Mouse (Mus musculus) megakaryocyte, adult 5-6 weeks (primary cell): ENCODE measurements around the gene Tm9sf4. TPM values are rescaled to one million over a fixed set of nuclear protein-coding genes. Genes with fewer than 3 reads are reported as not detected.

Experiments
- ATAC-seq: 2 replicates; pipeline ENCODE4 v1.8.0; 2016; ENCODE audit warnings: mild to moderate bottlenecking, inconsistent platforms; ENCODE audit not compliant: poor library complexity, severe bottlenecking
- total RNA-seq, 2 experiments: library from RNA; stranded (forward) in 1 of 2; stranded (reverse) in 1 of 2; fragments of 153-499, 151-499 nt in 1 of 2; fragments of 221-1000, 200-1000 nt in 1 of 2; gene quantifications; 2 replicates each; pipeline versions ENCODE4 v1.2.3 to v1.2.4; 2015 to 2017

The Tm9sf4 gene
- total RNA-seq (2015) (50.1 and 56.9 TPM in 2 replicates), total RNA-seq (2017) (78.7 and 85.5 TPM in 2 replicates)

DNA sequence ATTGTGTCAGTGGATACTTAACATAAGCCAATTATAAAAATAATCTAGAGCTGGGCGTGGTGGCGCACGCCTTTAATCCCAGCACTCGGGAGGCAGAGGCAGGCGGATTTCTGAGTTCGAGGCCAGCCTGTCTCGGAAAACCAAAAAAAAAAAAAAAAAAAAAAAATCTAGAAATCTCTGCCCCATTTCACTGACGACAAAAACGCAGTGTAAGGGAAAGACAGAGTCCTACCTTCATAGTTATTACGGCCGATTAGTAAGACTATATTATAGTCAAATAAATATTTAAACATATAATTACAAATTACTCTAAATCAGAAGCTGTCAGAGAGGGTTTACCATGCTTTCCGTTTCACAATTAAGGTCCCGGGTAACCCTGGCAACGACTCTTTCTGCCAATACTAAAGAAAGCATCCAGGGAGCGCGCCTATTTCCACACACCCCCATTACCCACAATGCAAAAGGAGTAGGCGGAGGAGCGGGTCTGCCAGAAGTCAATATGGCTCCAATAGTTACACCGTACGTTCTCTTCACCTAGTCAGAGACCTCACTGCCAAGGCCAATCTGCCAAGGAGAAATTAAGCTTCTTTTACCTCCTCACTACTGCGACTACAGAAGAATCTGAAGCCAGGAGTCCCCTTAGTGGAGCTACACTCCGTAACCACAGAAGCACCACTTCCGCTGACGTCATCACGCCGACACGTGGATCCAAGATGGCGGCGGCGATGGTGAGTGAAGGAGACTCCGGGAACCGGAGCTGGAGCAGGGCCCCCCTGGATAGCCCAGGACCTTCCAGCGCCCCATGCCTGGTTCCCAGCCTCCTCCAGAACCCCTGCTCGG, at the start of gene Tm9sf4:
Gene Tm9sf4 (plus strand): TSS at position 460 of the 840 bp plus-strand sequence.
- peak; percentile 87 for ATAC-seq

DNA sequence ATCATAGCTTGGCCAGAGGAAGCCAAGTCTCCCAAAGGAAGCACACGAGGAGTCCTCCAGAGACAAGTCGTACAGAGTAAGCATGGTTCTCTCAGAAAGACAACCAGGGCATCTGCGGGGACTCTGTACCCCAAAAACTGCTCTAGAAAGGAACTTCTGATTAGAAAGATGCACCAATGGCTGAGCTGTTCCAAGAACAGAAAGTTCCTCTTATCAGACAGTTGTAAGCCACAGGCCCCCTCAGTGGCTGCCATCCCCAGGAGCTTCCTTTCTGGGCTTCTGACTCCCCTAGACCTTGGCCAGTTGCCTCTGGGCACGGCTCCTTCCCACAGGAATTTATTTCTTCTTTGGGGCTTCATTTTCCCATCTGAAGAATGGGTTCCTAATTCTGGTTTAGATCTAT, 45.4 kb upstream of the Tm9sf4 start:
- ATAC-seq: peak; percentile 17; the same call in 1 of the 2 replicates

DNA sequence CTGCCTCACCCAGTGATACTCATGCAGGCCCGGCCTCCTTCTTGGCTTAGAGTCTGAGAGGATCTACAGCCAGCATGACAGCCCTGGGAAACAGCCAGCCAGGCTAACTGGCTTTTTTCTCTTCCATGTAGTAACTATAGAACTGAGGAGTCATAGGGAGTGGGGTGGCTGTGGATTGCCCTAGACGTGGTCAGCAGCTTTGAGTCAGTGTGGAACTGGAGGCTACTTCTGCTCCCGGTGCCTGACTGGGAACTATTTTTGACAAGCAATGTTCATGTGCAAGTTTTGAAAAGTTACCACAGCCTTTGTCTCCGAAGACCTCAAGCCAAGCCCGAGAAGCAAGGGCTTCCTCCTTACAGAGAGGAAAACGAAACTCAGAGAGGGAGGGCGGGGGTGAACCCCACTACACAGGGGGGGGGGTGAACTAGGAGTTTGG, 44.0 kb upstream of the Tm9sf4 start:
- peak; percentile 66 for ATAC-seq

DNA sequence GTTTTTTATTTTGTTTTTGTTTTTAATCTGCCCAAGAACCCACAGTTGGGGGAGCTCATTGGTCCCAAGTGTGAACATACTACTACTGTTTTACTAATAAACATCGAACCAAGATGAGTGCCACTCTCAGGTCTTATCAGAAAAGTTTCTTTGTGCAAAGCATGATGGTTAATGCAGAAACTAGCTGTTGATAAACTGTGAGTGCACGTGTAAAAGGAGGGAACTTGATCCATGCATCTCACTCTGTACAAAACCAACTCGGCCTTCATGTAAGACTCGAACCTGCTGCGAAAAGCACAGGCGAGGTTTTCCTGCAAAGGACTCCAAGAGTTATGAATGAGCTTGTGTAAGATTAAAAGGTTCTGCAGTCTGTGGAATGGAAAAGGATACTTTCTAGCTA, 41.6 kb upstream of the Tm9sf4 start:
- ATAC-seq: no peak

DNA sequence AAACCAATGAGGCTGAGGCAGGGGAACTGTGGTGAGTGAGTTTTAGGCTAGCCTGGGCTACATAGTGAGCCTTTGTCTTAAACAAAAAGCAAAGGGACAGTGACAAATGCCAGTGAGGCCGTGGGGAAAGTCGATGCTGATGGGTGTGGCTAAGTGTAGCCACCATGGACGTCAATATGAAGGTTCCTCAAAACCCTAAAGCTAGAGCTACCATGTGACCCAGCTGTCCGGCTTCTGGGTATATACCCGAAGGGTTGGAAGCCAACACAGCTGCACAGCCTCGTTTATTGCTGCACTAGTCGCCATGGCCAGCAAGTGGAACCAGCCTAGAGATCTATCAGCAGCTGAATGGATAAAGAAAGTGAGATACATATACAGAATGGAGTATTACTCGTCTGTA, 41.0 kb upstream of the Tm9sf4 start:
- ATAC-seq: peak; percentile 79

DNA sequence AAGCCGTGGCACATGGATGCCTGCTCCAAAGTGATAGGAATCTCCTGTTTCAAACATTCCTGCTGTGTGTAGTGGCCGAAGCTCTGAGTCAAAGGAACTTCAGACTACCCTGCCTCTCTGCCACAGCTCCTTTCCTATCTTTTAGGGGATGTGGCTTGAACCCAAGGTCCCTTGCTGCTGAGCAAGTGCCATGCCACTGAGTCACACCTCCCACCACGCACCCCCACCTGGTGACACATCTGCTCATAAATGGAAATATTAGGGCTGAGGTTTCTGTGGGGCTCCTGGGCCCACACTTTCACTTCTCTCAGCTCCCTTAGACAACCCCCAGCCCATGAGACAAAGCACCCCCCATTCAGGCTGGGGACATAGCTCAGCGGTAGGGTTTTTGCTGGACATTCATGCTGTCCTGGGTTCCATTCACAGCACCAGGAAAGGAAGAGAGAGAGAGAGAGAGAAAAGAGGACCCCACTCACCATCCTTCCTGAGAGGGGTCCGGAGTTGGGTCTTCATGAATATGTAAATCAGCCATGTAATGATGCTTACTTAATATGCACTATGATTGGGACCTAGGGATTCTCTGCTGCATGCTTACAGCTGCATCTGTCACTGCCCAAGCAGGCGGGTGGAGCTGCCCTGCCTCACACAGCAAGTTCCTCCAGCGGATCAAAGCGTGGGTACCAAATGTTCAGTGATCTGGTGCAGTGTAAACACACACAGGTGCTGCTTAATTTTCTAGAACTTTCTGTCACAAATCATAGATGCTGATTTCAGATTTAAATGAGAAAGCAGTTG, 39.1 kb upstream of the Tm9sf4 start:
- ATAC-seq: no peak

GRCm38 (mm10) chr2:153122701-153123100, 38.4 kb upstream of the Tm9sf4 start:
- peak; percentile 47; the same call in 1 of the 2 replicates for ATAC-seq

DNA sequence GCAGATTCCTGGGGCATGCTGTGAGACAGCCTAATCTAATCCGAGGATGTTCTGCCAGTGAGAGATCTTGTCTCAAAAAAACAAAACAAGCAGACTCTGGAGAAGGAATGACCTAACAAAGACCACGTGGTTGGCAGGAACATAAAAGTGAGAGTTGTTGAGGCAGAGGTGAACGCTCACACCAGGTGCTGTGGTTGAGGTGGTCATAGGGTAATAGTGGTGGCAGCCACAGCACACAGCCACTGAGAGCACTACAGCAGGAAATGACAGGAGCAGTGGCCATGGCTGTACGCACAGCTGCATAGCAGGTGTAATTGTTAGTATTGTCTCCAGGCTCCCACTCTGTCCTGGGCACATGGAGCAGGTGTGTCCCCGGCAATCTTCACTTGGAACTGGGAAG, 35.2 kb upstream of the Tm9sf4 start:
- 0 out of 2 replicates have a peak, but pooled peaks have one; percentile 22 for ATAC-seq

DNA sequence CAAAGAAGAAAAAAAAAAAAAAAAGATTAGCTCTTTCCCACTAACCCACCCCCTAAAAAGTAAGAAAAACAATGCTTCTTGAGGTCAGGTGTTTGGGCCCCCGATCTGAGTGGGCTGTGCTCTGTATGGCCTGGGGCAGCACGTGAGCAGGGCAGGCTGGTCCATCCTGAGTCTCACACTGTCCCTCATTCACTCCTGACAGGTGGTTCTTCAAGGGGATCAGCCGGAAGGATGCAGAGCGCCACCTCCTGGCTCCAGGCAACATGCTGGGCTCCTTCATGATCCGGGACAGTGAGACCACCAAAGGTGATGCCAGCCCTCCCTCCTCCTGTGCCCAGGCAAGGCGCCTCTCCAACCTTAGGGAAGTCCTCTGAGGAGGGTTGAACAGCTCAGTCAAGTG, 30.1 kb upstream of the Tm9sf4 start:
- ATAC-seq: 0 out of 2 replicates have a peak, but pooled peaks have one; percentile 38

DNA sequence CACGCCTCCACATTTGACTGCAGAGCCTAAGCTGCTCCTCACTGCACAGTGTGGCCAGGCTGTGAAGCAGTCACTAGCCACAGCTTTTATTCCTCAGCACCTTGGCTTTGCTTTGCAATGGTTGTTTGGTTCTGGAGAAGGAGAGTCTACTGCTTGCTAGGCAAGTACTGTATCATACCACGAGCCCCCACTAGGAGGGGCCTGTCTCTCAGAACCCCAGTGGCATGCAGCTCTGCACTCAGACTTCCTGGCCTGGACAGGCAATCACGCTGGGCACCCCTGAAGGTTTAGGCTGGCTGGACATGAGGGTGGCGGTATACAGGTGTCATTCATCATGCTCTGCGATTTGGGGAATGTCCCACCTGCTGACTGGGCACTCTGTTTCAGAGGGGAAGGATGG, 26.9 kb upstream of the Tm9sf4 start:
- ATAC-seq: 0 out of 2 replicates have a peak, but pooled peaks have one; percentile 21

GRCm38 (mm10) chr2:153136211-153136610, 24.9 kb upstream of the Tm9sf4 start:
- ATAC-seq: no peak

DNA sequence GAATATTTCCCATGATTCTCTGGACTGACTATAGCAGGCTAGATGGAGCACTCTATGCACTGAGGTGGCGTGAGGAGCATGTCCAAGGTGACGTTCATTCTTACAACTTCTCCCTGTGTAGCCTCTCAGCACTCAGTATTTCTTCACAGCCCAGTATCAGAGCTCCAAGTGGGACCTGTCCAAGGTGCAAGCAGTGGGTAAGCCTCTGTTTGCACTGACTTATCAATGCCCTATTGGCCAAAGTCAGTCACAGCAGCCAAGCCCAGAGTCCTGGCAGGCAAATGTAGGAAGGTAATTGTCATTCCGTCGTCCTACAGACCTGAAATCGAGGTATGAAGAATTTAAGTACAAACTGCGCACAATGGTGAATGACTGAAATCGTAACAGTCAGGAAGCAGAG, 21.9 kb upstream of the Tm9sf4 start:
- no peak for ATAC-seq

- ATAC-seq: peak; percentile 51
Observed at GRCm38 (mm10) chr2:153139996-153140613, 21.0 kb upstream of the Tm9sf4 start.

- peak; percentile 25; the same call in 1 of the 2 replicates for ATAC-seq
Observed at GRCm38 (mm10) chr2:153142620-153143199, 18.4 kb upstream of the Tm9sf4 start.

- ATAC-seq: peak; percentile 34; the same call in 1 of the 2 replicates
Observed at GRCm38 (mm10) chr2:153145346-153145745, 15.8 kb upstream of the Tm9sf4 start.

DNA sequence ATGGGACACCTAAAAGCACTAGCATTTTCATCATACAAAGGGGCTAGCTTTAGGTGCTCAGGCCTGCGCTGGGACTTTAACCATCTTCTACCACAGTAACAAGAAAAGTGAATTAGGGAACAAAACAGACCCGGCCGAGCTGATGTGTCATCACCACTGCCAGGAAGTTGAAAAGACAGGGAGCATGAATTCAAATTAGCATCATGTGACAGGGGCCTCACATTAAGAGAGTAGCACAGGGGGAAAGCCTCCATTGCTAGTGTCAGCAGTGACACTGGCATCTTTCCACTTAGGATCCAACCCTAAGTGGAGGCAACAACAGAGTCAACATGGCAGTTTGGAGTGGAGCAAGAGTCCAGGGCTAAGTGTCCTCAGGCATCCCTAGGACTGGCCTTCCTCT, 13.9 kb upstream of the Tm9sf4 start:
- peak; percentile 30 for ATAC-seq

GRCm38 (mm10) chr2:153147715-153148114, 13.4 kb upstream of the Tm9sf4 start:
- peak; percentile 84 for ATAC-seq

DNA sequence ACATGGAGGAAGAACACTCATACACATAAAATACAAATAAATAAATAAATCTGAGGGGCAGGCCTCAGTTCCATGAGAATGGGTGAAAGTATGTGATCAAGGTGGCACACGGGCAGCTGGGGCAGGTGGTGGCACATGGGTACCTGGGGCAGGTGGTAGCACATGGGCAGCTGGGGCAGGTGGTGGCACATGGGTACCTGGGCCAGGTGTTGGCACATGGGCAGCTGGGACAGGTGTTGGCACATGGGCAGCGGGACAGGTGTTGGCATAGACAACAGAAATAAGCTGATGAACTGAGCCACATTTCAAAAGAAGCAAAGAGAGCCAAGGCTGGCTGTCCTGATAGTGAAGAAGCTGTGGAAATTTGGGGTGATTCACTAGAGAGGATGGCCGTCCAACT, 11.4 kb upstream of the Tm9sf4 start:
- no peak for ATAC-seq

- ATAC-seq: no peak
Observed at GRCm38 (mm10) chr2:153151026-153151425, 10.1 kb upstream of the Tm9sf4 start.

DNA sequence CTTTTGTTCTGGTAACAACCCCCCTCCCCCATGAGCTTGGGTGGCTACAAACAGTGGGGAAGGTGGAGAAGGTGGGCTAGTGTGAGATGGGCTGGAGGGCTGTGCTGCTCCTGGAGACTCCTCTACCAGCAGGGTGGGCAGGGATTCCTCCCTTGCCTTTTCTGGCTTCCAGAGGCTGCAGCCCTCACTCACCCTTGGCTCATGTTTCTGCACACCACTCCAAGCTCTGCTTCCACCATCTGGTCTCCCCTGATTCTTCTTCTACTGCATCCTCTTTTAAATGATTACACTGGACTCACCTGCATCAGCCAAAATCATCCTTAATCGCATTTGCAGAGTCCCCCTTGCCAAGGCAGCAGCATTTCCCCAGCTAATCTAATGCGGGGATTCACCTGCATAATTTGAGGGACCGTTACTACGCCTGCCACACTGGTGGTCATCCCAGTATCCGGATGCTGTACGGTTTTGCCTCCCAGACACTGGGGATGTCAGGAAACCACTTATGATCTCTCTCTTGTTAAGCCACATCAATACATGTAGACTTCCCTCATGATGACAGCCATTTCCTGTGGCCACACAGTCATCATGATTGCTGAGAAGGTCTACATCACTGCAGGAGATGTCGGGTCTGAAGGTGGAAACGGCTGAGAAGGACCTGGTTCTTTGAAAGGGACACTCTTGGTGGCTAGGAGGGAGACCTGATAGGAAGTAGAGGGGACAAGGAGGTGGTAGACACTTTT, 9.0 kb upstream of the Tm9sf4 start:
- peak; percentile 37 for ATAC-seq
